Mouse (Mus musculus): ENCODE results near the gene Abhd17b. TPM values are rescaled to one million over a fixed set of nuclear protein-coding genes. Genes with fewer than 3 reads are reported as not detected.

The Abhd17b gene
- polyA plus RNA-seq (2014; fragmentation: Illumina TruSeq; extraction: RNeasy Lipid Tissue Mini Kit (QIAGEN cat#74804); ENCODE audit: low read depth, low replicate concordance): 34.5 TPM

DNA sequence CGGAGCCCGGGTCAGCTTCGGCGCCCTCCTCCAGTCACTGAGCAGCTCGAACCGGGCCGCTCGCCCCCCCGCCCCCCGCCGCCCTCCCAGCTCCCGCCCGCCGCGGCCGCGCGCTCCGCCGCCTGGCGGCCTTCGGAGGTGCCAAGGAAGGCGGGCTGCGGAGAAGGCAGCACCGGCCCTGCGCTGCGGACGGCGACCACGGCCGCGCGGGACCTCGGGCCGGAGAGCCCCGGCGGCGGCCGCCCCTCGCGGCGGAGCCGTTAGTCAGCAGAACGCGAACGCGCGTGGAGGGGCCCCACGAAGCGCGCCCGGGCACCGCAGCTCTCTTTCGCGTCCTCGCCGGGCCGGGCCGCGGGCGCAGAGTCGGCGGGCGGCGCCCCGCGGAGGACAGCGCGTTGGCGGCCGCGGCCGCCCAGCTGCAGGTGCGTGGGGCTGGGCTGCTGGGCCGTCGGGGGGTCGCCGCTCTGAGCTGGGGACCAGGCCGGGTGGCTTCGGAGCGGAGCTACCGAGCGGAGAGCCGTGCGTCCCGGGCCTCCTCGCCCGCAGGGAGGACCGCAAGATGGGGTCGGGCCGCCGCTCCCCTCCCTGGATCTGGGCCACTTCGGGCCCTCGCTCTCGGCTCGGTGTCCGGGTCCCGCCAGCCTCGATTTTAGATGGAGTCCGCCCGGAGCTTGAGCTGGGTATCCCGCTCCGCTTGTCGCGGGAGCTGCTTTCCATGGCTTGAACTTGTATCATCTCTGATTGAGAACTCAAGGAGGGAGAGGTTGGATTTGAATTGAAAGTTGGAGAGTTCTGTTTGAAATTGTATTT lies at the start of gene Abhd17b:
Abhd17b (plus strand) TSS at position 14 of the 810 bp plus-strand sequence.

DNA sequence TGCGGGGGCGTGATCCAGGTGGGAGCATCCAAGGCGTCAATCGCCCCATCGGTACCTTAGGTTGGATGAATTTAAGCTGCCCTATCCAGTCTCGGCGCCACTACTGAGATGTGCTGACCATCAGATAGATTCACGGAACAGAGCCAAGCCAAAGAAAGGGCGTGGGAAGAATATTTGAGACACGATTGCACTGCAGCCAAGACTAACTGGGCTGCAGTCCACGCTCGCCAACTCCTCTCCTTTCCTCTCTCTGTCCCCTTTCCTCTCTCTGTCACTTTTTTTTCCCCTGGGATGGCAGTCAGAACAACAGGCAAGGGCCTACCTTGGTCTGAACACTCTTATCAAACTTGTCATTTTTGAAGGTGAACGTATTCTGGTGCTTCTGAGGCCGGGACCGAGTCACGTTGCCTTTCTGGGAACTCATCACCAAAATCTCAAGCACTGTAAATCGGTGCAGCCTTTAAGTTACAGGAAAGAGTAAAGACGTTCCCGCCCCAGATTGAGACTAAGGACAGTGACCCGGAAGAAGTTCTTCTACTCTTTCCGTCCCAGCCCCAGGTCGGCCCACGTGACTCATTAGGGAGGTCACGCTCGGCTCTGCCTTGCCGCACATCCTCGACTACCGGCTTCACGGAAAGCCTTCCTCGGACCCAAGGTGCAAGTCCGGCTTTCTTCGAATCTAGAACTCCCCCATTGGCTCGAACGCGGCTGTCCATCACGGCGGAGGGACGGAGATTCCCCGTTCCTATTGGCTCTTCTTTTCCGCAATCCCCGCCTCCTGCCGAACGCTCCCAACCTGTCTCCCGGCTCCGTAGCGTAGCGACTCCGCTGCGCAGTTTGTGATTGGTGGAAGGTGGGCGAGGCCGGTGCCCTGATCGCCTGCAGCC lies 457 bp upstream of the Abhd17b start, which contains the start of gene 1110059E24Rik:
1110059E24Rik (minus strand) TSS at position 692 of the 887 bp plus-strand sequence.

Other genes with a start within 250 kb of the Abhd17b start
- 33.4 TPM for gene Gda, start 179.7 kb upstream of the Abhd17b start, polyA plus RNA-seq (2014; fragmentation: Illumina TruSeq; extraction: RNeasy Lipid Tissue Mini Kit (QIAGEN cat#74804); ENCODE audit: low read depth, low replicate concordance)
- gene 1110059E24Rik, start 209 bp upstream of the Abhd17b start, polyA plus RNA-seq (2014; fragmentation: Illumina TruSeq; extraction: RNeasy Lipid Tissue Mini Kit (QIAGEN cat#74804); ENCODE audit: low read depth, low replicate concordance): 49.5 TPM
- 4.9 TPM for gene Cemip2, start 125.2 kb downstream of the Abhd17b start, polyA plus RNA-seq (2014; fragmentation: Illumina TruSeq; extraction: RNeasy Lipid Tissue Mini Kit (QIAGEN cat#74804); ENCODE audit: low read depth, low replicate concordance)